Mouse (Mus musculus): ENCODE data around the gene Chka. TPM values are rescaled to one million over a fixed set of nuclear protein-coding genes. Genes with fewer than 3 reads are reported as not detected.

The Chka gene
- total and polyA plus RNA-seq, 3 experiments: 7.6 to 13.0 (median 10.1) TPM

- H3K27me3 ChIP-seq (replicated peaks): no peaks in the 10 kb centered on the region
- no peaks in the 10 kb centered on the region for H3K79me2 ChIP-seq (replicated peaks; ENCODE audit: control insufficient read depth, extremely low read depth, insufficient read depth, poor library complexity, severe bottlenecking)
- DNase-seq (ENCODE audit: extremely low read depth): no peak
- in situ Hi-C loops (cut with MboI; ENCODE audit: low pct_ligation_motif_present, low pct_unique_long_range_greater_than_20kb, low sequenced_read_pairs): no loop called here
- no peak overlapping the region for H3K4me2 ChIP-seq (ENCODE audit: insufficient read depth, low read depth, poor library complexity, severe bottlenecking)
- peaks cover 74 to 90% of the 10 kb centered on the region in 2 experiments for H3K36me3 ChIP-seq (replicated peaks in 1 of 2; ENCODE audit: control insufficient read depth in 1 of 2, insufficient read depth in 1 of 2, low read length in 1 of 2)
- TF ChIP-seq MYC (IDR thresholded peaks at IDR 0.05; ENCODE audit: low read depth, low read length) (no peak), RCOR1 (conservative IDR thresholded peaks at IDR 0.05; ENCODE audit: low read depth, low read length) (no peak), PAX5 (IDR thresholded peaks at IDR 0.05; ENCODE audit: low read length) (no peak), MAX (IDR thresholded peaks at IDR 0.05; ENCODE audit: low read length) (no peak), CHD1 (IDR thresholded peaks at IDR 0.05; ENCODE audit: low read depth, low read length) (no peak), MAFK (IDR thresholded peaks at IDR 0.05; ENCODE audit: insufficient replicate concordance, low read length) (no peak), ZKSCAN1 (IDR thresholded peaks at IDR 0.05; ENCODE audit: borderline replicate concordance, low read depth, low read length) (no peak)
- dilution Hi-C loops (cut with MboI; ENCODE audit: extremely low pct_ligation_motif_present, extremely low pct_unique_long_range_greater_than_20kb, low sequenced_read_pairs): no loop called here
- no peaks in the 10 kb centered on the region for H3K9me3 ChIP-seq (replicated peaks; ENCODE audit: low read length)
- no peak overlapping the region for H3K4me3 ChIP-seq (replicated peaks in 1 of 3; ENCODE audit: low read depth in 2 of 3, low read length in 2 of 3, poor library complexity in 1 of 3)
- H3K4me1 ChIP-seq (ENCODE audit: control insufficient read depth in 1 of 2, insufficient read depth in 2 of 2): peaks cover 8 to 11% of the 10 kb centered on the region in 2 experiments
- no peak overlapping the region for H3K27ac ChIP-seq (ENCODE audit: insufficient read depth, low read depth)
- H3K9ac ChIP-seq (ENCODE audit: insufficient read depth, low read depth): no peak overlapping the region
Observed at GRCm38 (mm10) chr19:3894294-3894693, 42.7 kb downstream of the Chka start.

GRCm38 (mm10) chr19:3895171-3895631 is 43.6 kb downstream of the Chka start:
- no peaks in the 10 kb centered on the region for H3K79me2 ChIP-seq (replicated peaks; ENCODE audit: control insufficient read depth, extremely low read depth, insufficient read depth, poor library complexity, severe bottlenecking)
- H3K9ac ChIP-seq (ENCODE audit: insufficient read depth, low read depth): no peak overlapping the region
- no peak overlapping the region for H3K27ac ChIP-seq (ENCODE audit: insufficient read depth, low read depth)
- H3K27me3 ChIP-seq (replicated peaks): no peaks in the 10 kb centered on the region
- no peak for DNase-seq (ENCODE audit: extremely low read depth)
- H3K9me3 ChIP-seq (replicated peaks; ENCODE audit: low read length): no peaks in the 10 kb centered on the region
- peaks cover 11 to 19% of the 10 kb centered on the region in 2 experiments for H3K4me1 ChIP-seq (ENCODE audit: control insufficient read depth in 1 of 2, insufficient read depth in 2 of 2)
- dilution Hi-C loops (cut with MboI; ENCODE audit: extremely low pct_ligation_motif_present, extremely low pct_unique_long_range_greater_than_20kb, low sequenced_read_pairs): no loop called here
- peaks cover 70 to 91% of the 10 kb centered on the region in 2 experiments for H3K36me3 ChIP-seq (replicated peaks in 1 of 2; ENCODE audit: control insufficient read depth in 1 of 2, insufficient read depth in 1 of 2, low read length in 1 of 2)
- TF ChIP-seq RAD21 (IDR thresholded peaks at IDR 0.05; ENCODE audit: low read depth, low read length): no peak
- TF ChIP-seq MAZ (IDR thresholded peaks at IDR 0.05; ENCODE audit: low read depth, low read length): no peak
- TF ChIP-seq POLR2A (IDR thresholded peaks at IDR 0.05; ENCODE audit: low read depth, low read length): no peak
- no peak for TF ChIP-seq ZMIZ1 (IDR thresholded peaks at IDR 0.05; ENCODE audit: low read depth, low read length)
- TF ChIP-seq ELF1 (IDR thresholded peaks at IDR 0.05; ENCODE audit: low read depth, low read length): no peak
- TF ChIP-seq EP300 (IDR thresholded peaks at IDR 0.05; ENCODE audit: low read length): no peak
- no peak for TF ChIP-seq NRF1 (IDR thresholded peaks at IDR 0.05; ENCODE audit: low read depth, low read length)
- no peak for TF ChIP-seq MXI1 (IDR thresholded peaks at IDR 0.05; ENCODE audit: low read depth, low read length)
- no peak for TF ChIP-seq ZNF384 (IDR thresholded peaks at IDR 0.05; ENCODE audit: low read depth, low read length)
- TF ChIP-seq KAT2A (IDR thresholded peaks at IDR 0.05; ENCODE audit: insufficient replicate concordance, low read length): no peak
- TF ChIP-seq POLR2AphosphoS2 (IDR thresholded peaks at IDR 0.05; ENCODE audit: low read depth, low read length): no peak
- TF ChIP-seq IRF4 (IDR thresholded peaks at IDR 0.05; ENCODE audit: low read depth, low read length): no peak
- no peak for TF ChIP-seq RCOR1 (conservative IDR thresholded peaks at IDR 0.05; ENCODE audit: low read depth, low read length)
- TF ChIP-seq MEF2A (IDR thresholded peaks at IDR 0.05; ENCODE audit: borderline replicate concordance, low read depth, low read length): no peak
- TF ChIP-seq UBTF (IDR thresholded peaks at IDR 0.05; ENCODE audit: low read depth, low read length): no peak
- no peak for TF ChIP-seq JUN (IDR thresholded peaks at IDR 0.05; ENCODE audit: insufficient read depth, low read depth, low read length)
- in situ Hi-C loops (cut with MboI; ENCODE audit: low pct_ligation_motif_present, low pct_unique_long_range_greater_than_20kb, low sequenced_read_pairs): no loop called here
- H3K4me2 ChIP-seq (ENCODE audit: insufficient read depth, low read depth, poor library complexity, severe bottlenecking): no peak overlapping the region
- no peak overlapping the region for H3K4me3 ChIP-seq (replicated peaks in 1 of 3; ENCODE audit: low read depth in 2 of 3, low read length in 2 of 3, poor library complexity in 1 of 3)
